Mouse (Mus musculus) layer of hippocampus, adult 18-20 months (tissue): Measurements from ENCODE around the gene Sik1. TPM values are rescaled to one million over a fixed set of nuclear protein-coding genes. Genes with fewer than 3 reads are reported as not detected.

Experiments used
- DNase-seq, 2 experiments: peaks; one replicate each; pipeline ENCODE4 v3.0.0; 2022; ENCODE audit warnings: low spot score in 2 of 2
- total RNA-seq, 2 experiments: library from RNA; stranded (reverse); gene quantifications; 2 replicates each; pipeline ENCODE4 v1.2.3; 2021

Sik1 gene
- total RNA-seq, 2 experiments from 2014 or later: 17.0 to 20.1 TPM

GRCm38 (mm10) chr17:31833752-31834151 is 21.9 kb downstream of the Sik1 start:
- DNase-seq: no peak

- no peak for DNase-seq
Observed at GRCm38 (mm10) chr17:31832577-31832964, 23.0 kb downstream of the Sik1 start.

GRCm38 (mm10) chr17:31831866-31832576 is 23.6 kb downstream of the Sik1 start:
- DNase-seq: no peak

GRCm38 (mm10) chr17:31831097-31831865 is 24.3 kb downstream of the Sik1 start:
- DNase-seq: no peak

- no peak for DNase-seq
Observed at GRCm38 (mm10) chr17:31830506-31831075, 25.0 kb downstream of the Sik1 start.

GRCm38 (mm10) chr17:31828916-31829315 is 26.7 kb downstream of the Sik1 start:
- DNase-seq: no peak

GRCm38 (mm10) chr17:31828118-31828517 is 27.5 kb downstream of the Sik1 start:
- no peak for DNase-seq

- DNase-seq: no peak
Observed at GRCm38 (mm10) chr17:31827206-31827605, 28.4 kb downstream of the Sik1 start.

- DNase-seq: no peak
Observed at GRCm38 (mm10) chr17:31826669-31827068, 28.9 kb downstream of the Sik1 start.

GRCm38 (mm10) chr17:31825678-31826077 is 29.9 kb downstream of the Sik1 start:
- no peak for DNase-seq

- DNase-seq: no peak
Observed at GRCm38 (mm10) chr17:31824812-31825211, 30.8 kb downstream of the Sik1 start.

- DNase-seq: no peak
Observed at GRCm38 (mm10) chr17:31821136-31821933, 34.3 kb downstream of the Sik1 start.

GRCm38 (mm10) chr17:31820099-31820846 is 35.3 kb downstream of the Sik1 start:
- no peak for DNase-seq

GRCm38 (mm10) chr17:31819372-31819771 is 36.2 kb downstream of the Sik1 start:
- no peak for DNase-seq

GRCm38 (mm10) chr17:31817815-31818214 is 37.8 kb downstream of the Sik1 start:
- no peak for DNase-seq

- DNase-seq: peak in 1 of 2 experiments; percentile 30
Observed at GRCm38 (mm10) chr17:31817203-31817602, 38.4 kb downstream of the Sik1 start.

- peak; percentile 59 to 76 for DNase-seq
Observed at GRCm38 (mm10) chr17:31814848-31815247, 40.8 kb downstream of the Sik1 start.

GRCm38 (mm10) chr17:31813938-31814622 is 41.5 kb downstream of the Sik1 start:
- DNase-seq: no peak

GRCm38 (mm10) chr17:31811333-31811732 is 44.3 kb downstream of the Sik1 start:
- DNase-seq: no peak

- no peak for DNase-seq
Observed at GRCm38 (mm10) chr17:31809894-31810293, 45.7 kb downstream of the Sik1 start.
